In the genomic region with DNA sequence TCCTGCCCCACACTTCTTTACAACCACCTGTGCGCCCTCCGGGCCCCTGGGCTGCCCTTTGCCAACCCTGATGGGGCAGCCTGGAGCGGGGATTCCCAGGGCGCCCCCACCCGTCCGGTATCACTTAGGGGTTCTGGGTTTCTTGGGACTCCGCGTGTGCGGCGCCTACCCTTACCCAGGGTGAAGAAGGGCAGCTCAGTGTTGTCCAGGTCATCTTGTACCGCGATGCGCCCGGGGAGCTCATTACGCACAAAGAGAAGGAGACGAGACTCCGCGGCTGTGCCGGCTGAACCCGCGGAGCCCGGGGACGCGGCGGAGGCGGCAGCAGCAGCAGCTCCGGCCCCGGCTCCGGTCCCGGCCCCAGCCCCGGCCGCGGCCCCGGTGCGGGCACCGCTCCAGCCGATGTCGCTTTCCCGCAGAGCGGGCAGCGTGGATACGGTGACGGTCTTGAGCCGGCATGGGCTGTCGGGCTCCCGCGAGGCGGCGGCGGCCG, we compare ENCODE assay signal across 9 mouse cellular contexts. TPM values are rescaled to one million over a fixed set of nuclear protein-coding genes. Genes with fewer than 3 reads are reported as not detected.
DNase-seq lines count a peak whose midpoint lies in the region; ATAC-seq lines count a peak whose summit lies in the region.
"Had no signal": no experiment of that assay in that cellular context is flagged by ENCODE, and none has a peak within 500 bp of the region (broad histone marks: within the 10 kb centered on the region; RNA-seq: fewer than 3 reads in every experiment).

No protein-coding gene starts in this region.

- peaks cover 36% of the 10 kb centered on the region for H3K27me3 ChIP-seq in embryonic facial prominence, embryonic 12.5 days
- H3K27me3 ChIP-seq in hindbrain, embryonic 13.5 days = peaks cover 25% of the 10 kb centered on the region
- peaks cover 45% of the 10 kb centered on the region for H3K27me3 ChIP-seq in liver, embryonic 12.5 days (replicated peaks)

- WGBS in embryonic facial prominence, embryonic 12.5 days = under 1% methylated on average over 51 of the region's 51 CpGs
- under 1% methylated on average over 50 of the region's 51 CpGs for WGBS in hindbrain, embryonic 13.5 days
- 2% methylated on average over 44 of the region's 51 CpGs for WGBS in liver, embryonic 12.5 days (ENCODE audit: insufficient replicate concordance)

- peaks cover 6% of the 10 kb centered on the region; the same call in 1 of the 2 replicates for H3K4me1 ChIP-seq in embryonic facial prominence, embryonic 12.5 days
- H3K4me1 ChIP-seq in hindbrain, embryonic 13.5 days (replicated peaks) = peaks cover 30% of the 10 kb centered on the region
- no peaks in the 10 kb centered on the region for H3K4me1 ChIP-seq in liver, embryonic 12.5 days

- peak; percentile 6 for DNase-seq in gastrocnemius, postnatal 25 days
- no peak for DNase-seq in gastrocnemius, adult 8-10 months (ENCODE audit: low spot score in 2 of 2)
- DNase-seq in adrenal gland, postnatal 14 days = peak; percentile 33
- DNase-seq in ovary, postnatal 14 days (ENCODE audit: low spot score) = peak; percentile 21
- DNase-seq in B cell, adult 2 months = no peak

- H3K4me2 ChIP-seq in embryonic facial prominence, embryonic 12.5 days (replicated peaks) = peak overlapping the region; percentile 98
- peak overlapping the region; percentile 94 for H3K4me2 ChIP-seq in hindbrain, embryonic 13.5 days
- peak overlapping the region; percentile 70 for H3K4me2 ChIP-seq in liver, embryonic 12.5 days

- H3K36me3 ChIP-seq in embryonic facial prominence, embryonic 12.5 days = no peaks in the 10 kb centered on the region
- no peaks in the 10 kb centered on the region for H3K36me3 ChIP-seq in hindbrain, embryonic 13.5 days
- no peaks in the 10 kb centered on the region for H3K36me3 ChIP-seq in liver, embryonic 12.5 days

- peak; percentile 16; the same call in 1 of the 2 replicates for ATAC-seq in embryonic facial prominence, embryonic 12.5 days (ENCODE audit: insufficient number of reproducible peaks, insufficient read depth, low FRiP score, low TSS enrichment)
- ATAC-seq in hindbrain, embryonic 13.5 days (ENCODE audit: low FRiP score) = peak; percentile 50
- no peak for ATAC-seq in liver, embryonic 12.5 days

- peak overlapping the region; percentile 74 for H3K4me3 ChIP-seq in embryonic facial prominence, embryonic 12.5 days
- H3K4me3 ChIP-seq in hindbrain, embryonic 13.5 days = peak overlapping the region; percentile 84
- H3K4me3 ChIP-seq in liver, embryonic 12.5 days = peak overlapping the region; percentile 53

- no peak overlapping the region for H3K27ac ChIP-seq in embryonic facial prominence, embryonic 12.5 days
- peak overlapping the region; percentile 90 for H3K27ac ChIP-seq in hindbrain, embryonic 13.5 days
- no peak overlapping the region for H3K27ac ChIP-seq in liver, embryonic 12.5 days

- peak overlapping the region; percentile 75 for H3K9ac ChIP-seq in embryonic facial prominence, embryonic 12.5 days
- peak overlapping the region; percentile 97 for H3K9ac ChIP-seq in hindbrain, embryonic 13.5 days
- H3K9ac ChIP-seq in liver, embryonic 12.5 days = 0 out of 2 replicates have a peak overlapping the region, but pooled peaks have one; percentile 12

- H3K9me3 ChIP-seq in embryonic facial prominence, embryonic 12.5 days = no peaks in the 10 kb centered on the region
- no peaks in the 10 kb centered on the region for H3K9me3 ChIP-seq in hindbrain, embryonic 13.5 days
- no peaks in the 10 kb centered on the region for H3K9me3 ChIP-seq in liver, embryonic 12.5 days (replicated peaks)

RNA-seq across cellular contexts. Expression of a gene that starts 0.7 kb away (rescaled TPM):
- under 1 TPM; 0.24 to 0.97 TPM for total RNA-seq in gastrocnemius, postnatal 25 days (2021)
- total RNA-seq in gastrocnemius, adult 8-10 months (2022) = under 1 TPM; 0.64 to 0.82 (median 0.74) TPM
- total RNA-seq in adrenal gland, postnatal 14 days (2021) = 2.2 and 3.4 TPM in 2 replicates
- 1.6 and 2.0 TPM in 2 replicates for polyA plus RNA-seq in embryonic facial prominence, embryonic 12.5 days (2016; fragmentation: Nextera tagmentation; extraction: Ambion mirVana)
- polyA plus RNA-seq in hindbrain, embryonic 13.5 days (2015; fragmentation: Nextera tagmentation; extraction: Ambion mirVana) = 2.9 and 3.1 TPM in 2 replicates
- 0.12 and 0.13 TPM in 2 replicates for polyA plus RNA-seq in liver, embryonic 12.5 days (2016; fragmentation: Nextera tagmentation; extraction: Ambion mirVana)
- polyA plus RNA-seq: C2C12 had no signal

Comparison
In these comparisons a context has a peak if more than half of its experiments do, and no peak if none do; other contexts are left out.
1. DNase-seq: peak in gastrocnemius, postnatal 25 days (single experiment), adrenal gland, postnatal 14 days (single experiment) and ovary, postnatal 14 days (single experiment); none in gastrocnemius, adult 8-10 months (0 of 2) and B cell, adult 2 months (0 of 2).
2. H3K9ac ChIP-seq: peak in every context shown above with its lines; median percentile 97 in hindbrain, embryonic 13.5 days; 75 in embryonic facial prominence, embryonic 12.5 days; 12 in liver, embryonic 12.5 days.
3. Peak in every context shown above with its lines, with median percentiles within 50 percentile points of each other: H3K4me2 ChIP-seq and H3K4me3 ChIP-seq.